Mouse (Mus musculus): ENCODE measurements at regions not wholly inside any gene's neighbourhood (a gene's known extent, or its start where the extent isn't known, plus 50 kb on each side); places are given as distances from the start of the nearest gene placed in this dataset.

GRCm38 (mm10) chr4:34494961-34495723 is 55.6 kb upstream of the Akirin2 start:
- peak; percentile 7 for DNase-seq (ENCODE audit: low read depth)

GRCm38 (mm10) chr4:34498325-34498724 is 52.4 kb upstream of the Akirin2 start:
- DNase-seq (ENCODE audit: low read depth) = no peak

- no peak for DNase-seq (ENCODE audit: low read depth)
Observed at GRCm38 (mm10) chr4:34498781-34499180, 52.0 kb upstream of the Akirin2 start.

- DNase-seq (ENCODE audit: low read depth) = no peak
Observed at GRCm38 (mm10) chr4:34499731-34500130, 51.0 kb upstream of the Akirin2 start.
